Mouse (Mus musculus) ES-E14 (cell line): ENCODE data around the gene Rfxank.

ENCODE experiments used
- CHD2 ChIP-seq: IDR thresholded peaks from 2 replicates; pipeline ENCODE4 v1.6.1; 2014; ENCODE audit warnings: mild to moderate bottlenecking, low read depth, low read length, inconsistent platforms
- MAFK ChIP-seq: IDR thresholded peaks from 2 replicates; pipeline ENCODE4 v1.6.1; 2014; ENCODE audit warnings: mild to moderate bottlenecking, low read depth, low read length, inconsistent platforms; ENCODE audit not compliant: insufficient read depth

- TF ChIP-seq CHD2 = no peak
- no peak for TF ChIP-seq MAFK
Measured at GRCm38 (mm10) chr8:70188707-70189106, 49.8 kb upstream of the Rfxank start.
